Mouse (Mus musculus) embryonic fibroblast, embryonic 13.5 days (primary cell): Measurements from ENCODE around the gene Lmnb2.

Experiments used
- CTCF ChIP-seq: IDR thresholded peaks from 2 replicates; pipeline ENCODE4 v1.5.1; 2011; ENCODE audit warnings: mild to moderate bottlenecking, control low read depth, low read length, moderate library complexity, borderline replicate concordance; ENCODE audit not compliant: insufficient read depth
- POLR2A ChIP-seq: IDR thresholded peaks from 2 replicates; pipeline ENCODE4 v1.6.1; 2011; ENCODE audit warnings: low read depth, mild to moderate bottlenecking, control low read depth, low read length, moderate library complexity

- TF ChIP-seq CTCF (no peak), POLR2A (no peak)
Observed at GRCm38 (mm10) chr10:80938831-80939550, 20.9 kb upstream of the Lmnb2 start.
